Mouse (Mus musculus) spleen, adult 2 months (tissue): ENCODE measurements around the gene Fzd2.

Experiments
- CTCF ChIP-seq: fragments of 200-500 bp; IDR thresholded peaks from 2 replicates; pipeline ENCODE4 v1.5.1; 2011; ENCODE audit warnings: mild to moderate bottlenecking, inconsistent platforms; ENCODE audit not compliant: insufficient read depth, insufficient read length, insufficient replicate concordance; ENCODE audit errors: extremely low read depth
- POLR2A ChIP-seq: fragments of 200-500 bp; IDR thresholded peaks from 2 replicates; pipeline ENCODE4 v1.6.1; 2011; ENCODE audit warnings: low read depth, low read length, inconsistent platforms

GRCm38 (mm10) chr11:102611317-102611705 is 7.1 kb downstream of the Fzd2 start:
- TF ChIP-seq CTCF (no peak), POLR2A (no peak)
